Mouse (Mus musculus): Measurements from ENCODE around the gene Rad51ap2.

Rad51ap2 gene

GRCm38 (mm10) chr12:11455549-11456194 is at the start of gene Rad51ap2:
TSS of gene Rad51ap2 (plus strand) at chr12:11456079.
- DNase-seq = peak; percentile 87

- DNase-seq = no peak
Measured at GRCm38 (mm10) chr12:11407679-11408078, 48.2 kb upstream of the Rad51ap2 start.

GRCm38 (mm10) chr12:11418112-11418511 is 37.8 kb upstream of the Rad51ap2 start:
- DNase-seq = no peak

GRCm38 (mm10) chr12:11427396-11427795 is 28.5 kb upstream of the Rad51ap2 start:
- no peak for DNase-seq

GRCm38 (mm10) chr12:11433126-11433525 is 22.8 kb upstream of the Rad51ap2 start:
- no peak for DNase-seq

- DNase-seq = no peak
Measured at GRCm38 (mm10) chr12:11433716-11434115, 22.2 kb upstream of the Rad51ap2 start.

GRCm38 (mm10) chr12:11434446-11434845 is 21.4 kb upstream of the Rad51ap2 start:
- no peak for DNase-seq

GRCm38 (mm10) chr12:11435246-11436022 is 20.4 kb upstream of the Rad51ap2 start:
- no peak for DNase-seq

- DNase-seq = no peak
Measured at GRCm38 (mm10) chr12:11436023-11436350, 19.9 kb upstream of the Rad51ap2 start.

GRCm38 (mm10) chr12:11436497-11437265 is 19.2 kb upstream of the Rad51ap2 start, which contains the start of gene Vsnl1:
TSS of gene Vsnl1 (minus strand) at chr12:11436613.
- DNase-seq = peak; percentile 64

GRCm38 (mm10) chr12:11437266-11437906 is 18.5 kb upstream of the Rad51ap2 start:
- DNase-seq = peak; percentile 79

- DNase-seq = no peak
Measured at GRCm38 (mm10) chr12:11437907-11438447, 17.9 kb upstream of the Rad51ap2 start.

GRCm38 (mm10) chr12:11454146-11454545 is 1.7 kb upstream of the Rad51ap2 start:
- DNase-seq = no peak

GRCm38 (mm10) chr12:11456213-11456612 is 334 bp downstream of the Rad51ap2 start:
- no peak for DNase-seq

- no peak for DNase-seq
Measured at GRCm38 (mm10) chr12:11456632-11457031, 753 bp downstream of the Rad51ap2 start.

Measured in lung, postnatal 14 days (tissue).